Mouse (Mus musculus) neural tube, embryonic 14.5 days (tissue): Measurements from ENCODE around the gene Rnf44. TPM values are rescaled to one million over a fixed set of nuclear protein-coding genes. Genes with fewer than 3 reads are reported as not detected.

Source experiments
- ATAC-seq: fragments of 200-750 bp; cut with Nextera tagmentation; 2 replicates; pipeline ENCODE4 v1.8.0; 2017; ENCODE audit warnings: low read depth, mild to moderate bottlenecking, moderate TSS enrichment, moderate library complexity
- H3K27ac ChIP-seq: fragments of 300-500 bp; sonication (generic); 2 replicates; pipeline ENCODE4 v1.5.1; 2014; ENCODE audit warnings: low read depth, mild to moderate bottlenecking, control low read depth, low read length, moderate library complexity, mixed read lengths
- H3K27me3 ChIP-seq: fragments of 300-500 bp; sonication (generic); 2 replicates; pipeline ENCODE4 v1.6.1; 2014; ENCODE audit warnings: low read length; ENCODE audit not compliant: control insufficient read depth, insufficient read depth
- H3K36me3 ChIP-seq: fragments of 300-500 bp; sonication (generic); 2 replicates; pipeline ENCODE4 v1.6.1; 2014; ENCODE audit warnings: low read length, mixed read lengths; ENCODE audit not compliant: control insufficient read depth, insufficient read depth
- H3K4me1 ChIP-seq: fragments of 300-500 bp; sonication (generic); 2 replicates; pipeline ENCODE4 v1.6.1; 2014; ENCODE audit warnings: low read length; ENCODE audit not compliant: control insufficient read depth, insufficient read depth
- H3K4me2 ChIP-seq: fragments of 300-500 bp; sonication (generic); 2 replicates; pipeline ENCODE4 v1.6.1; 2014; ENCODE audit warnings: mild to moderate bottlenecking, low read depth, low read length, control low read depth
- H3K4me3 ChIP-seq: fragments of 300-500 bp; sonication (generic); 2 replicates; pipeline ENCODE4 v1.5.1; 2014; ENCODE audit warnings: low read depth, low read length, control low read depth, mixed read lengths
- H3K9ac ChIP-seq: fragments of 300-500 bp; sonication (generic); replicated peaks from 2 replicates; pipeline ENCODE4 v1.6.1; 2014; ENCODE audit warnings: low read depth, mild to moderate bottlenecking, control low read depth, low read length, mixed read lengths
- H3K9me3 ChIP-seq: fragments of 300-500 bp; sonication (generic); 2 replicates; pipeline ENCODE4 v1.6.1; 2016; ENCODE audit warnings: low read length; ENCODE audit not compliant: control insufficient read depth
- WGBS: fragments of 180-500 bp; shearing (Covaris S2); extraction: QIAGEN DNeasy Blood & Tissue Kit; methylation state at CpG from one replicate; pipeline ENCODE4 v1.1.7; 2014; 5-methylcytosine and 5-hydroxymethylcytosine counted together
- polyA plus RNA-seq: library from polyadenylated mRNA; unstranded; fragments of >200 nt; fragmentation: Nextera tagmentation; extraction: Ambion mirVana; gene quantifications from 2 replicates; pipeline ENCODE4 v1.2.1, GENCODE M21; 2014

Rnf44 gene
- polyA plus RNA-seq, 1 experiment from 2014 or later: 88.3 TPM

GRCm38 (mm10) chr13:54680184-54680853 lies 13.4 kb downstream of the Rnf44 start:
- Histone ChIP-seq H3K9ac (no peak overlapping the region), H3K4me3 (no peak overlapping the region), H3K36me3 (peaks cover 50% of the 10 kb centered on the region), H3K27me3 (no peaks in the 10 kb centered on the region), H3K4me2 (no peak overlapping the region), H3K27ac (no peak overlapping the region), H3K4me1 (peaks cover 14% of the 10 kb centered on the region), H3K9me3 (no peaks in the 10 kb centered on the region)
- ATAC-seq: no peak
- WGBS: 75% methylated on average over 17 of the region's 17 CpGs

GRCm38 (mm10) chr13:54678263-54678662 lies 15.4 kb downstream of the Rnf44 start:
- H3K9me3 ChIP-seq: no peaks in the 10 kb centered on the region
- no peaks in the 10 kb centered on the region for H3K27me3 ChIP-seq
- H3K4me3 ChIP-seq: no peak overlapping the region
- no peak overlapping the region for H3K9ac ChIP-seq
- H3K4me2 ChIP-seq: no peak overlapping the region
- no peaks in the 10 kb centered on the region for H3K4me1 ChIP-seq
- ATAC-seq: no peak
- H3K27ac ChIP-seq: no peak overlapping the region
- peaks cover 41% of the 10 kb centered on the region for H3K36me3 ChIP-seq
- 72% methylated on average over 4 of the region's 4 CpGs for WGBS

- ATAC-seq: no peak
- no peak overlapping the region for H3K27ac ChIP-seq
- H3K36me3 ChIP-seq: peaks cover 19% of the 10 kb centered on the region
- no peaks in the 10 kb centered on the region for H3K27me3 ChIP-seq
- H3K4me3 ChIP-seq: no peak overlapping the region
- H3K4me1 ChIP-seq: no peaks in the 10 kb centered on the region
- 68% methylated on average over 11 of the region's 11 CpGs for WGBS
- H3K9ac ChIP-seq: no peak overlapping the region
- no peaks in the 10 kb centered on the region for H3K9me3 ChIP-seq
- no peak overlapping the region for H3K4me2 ChIP-seq
These were observed 17.7 kb downstream of the Rnf44 start for GRCm38 (mm10) chr13:54675895-54676590.

- H3K4me2 ChIP-seq: no peak overlapping the region
- H3K9me3 ChIP-seq: no peaks in the 10 kb centered on the region
- H3K9ac ChIP-seq: no peak overlapping the region
- H3K4me3 ChIP-seq: no peak overlapping the region
- 84% methylated on average over 2 of the region's 2 CpGs for WGBS
- H3K27ac ChIP-seq: no peak overlapping the region
- ATAC-seq: no peak
- no peaks in the 10 kb centered on the region for H3K4me1 ChIP-seq
- no peaks in the 10 kb centered on the region for H3K36me3 ChIP-seq
- no peaks in the 10 kb centered on the region for H3K27me3 ChIP-seq
These were observed 23.2 kb downstream of the Rnf44 start for GRCm38 (mm10) chr13:54670491-54670890.

GRCm38 (mm10) chr13:54665062-54665461 lies 28.6 kb downstream of the Rnf44 start:
- Histone ChIP-seq H3K4me1 (no peaks in the 10 kb centered on the region), H3K9ac (no peak overlapping the region), H3K4me2 (no peak overlapping the region), H3K36me3 (peaks cover 15% of the 10 kb centered on the region), H3K27ac (no peak overlapping the region), H3K9me3 (no peaks in the 10 kb centered on the region), H3K4me3 (no peak overlapping the region), H3K27me3 (no peaks in the 10 kb centered on the region)
- WGBS: 96% methylated on average over 7 of the region's 7 CpGs
- no peak for ATAC-seq

- ATAC-seq: no peak
- Histone ChIP-seq H3K4me2 (no peak overlapping the region), H3K4me3 (no peak overlapping the region), H3K27ac (no peak overlapping the region), H3K9me3 (no peaks in the 10 kb centered on the region), H3K27me3 (no peaks in the 10 kb centered on the region), H3K9ac (no peak overlapping the region), H3K4me1 (no peaks in the 10 kb centered on the region), H3K36me3 (peaks cover 15% of the 10 kb centered on the region)
- 97% methylated on average over 1 of the region's 1 CpGs for WGBS
These were observed 29.2 kb downstream of the Rnf44 start for GRCm38 (mm10) chr13:54664509-54664908.

- Histone ChIP-seq H3K27me3 (no peaks in the 10 kb centered on the region), H3K4me2 (no peak overlapping the region), H3K36me3 (peaks cover 15% of the 10 kb centered on the region), H3K4me1 (no peaks in the 10 kb centered on the region), H3K9me3 (no peaks in the 10 kb centered on the region), H3K4me3 (no peak overlapping the region), H3K9ac (no peak overlapping the region), H3K27ac (no peak overlapping the region)
- ATAC-seq: no peak
- 83% methylated on average over 4 of the region's 4 CpGs for WGBS
These were observed 29.7 kb downstream of the Rnf44 start for GRCm38 (mm10) chr13:54663999-54664398.

- no peak overlapping the region for H3K9ac ChIP-seq
- H3K4me1 ChIP-seq: no peaks in the 10 kb centered on the region
- peaks cover 27% of the 10 kb centered on the region for H3K36me3 ChIP-seq
- no peak for ATAC-seq
- H3K4me2 ChIP-seq: no peak overlapping the region
- 78% methylated on average over 12 of the region's 12 CpGs for WGBS
- no peak overlapping the region for H3K4me3 ChIP-seq
- no peaks in the 10 kb centered on the region for H3K9me3 ChIP-seq
- H3K27ac ChIP-seq: no peak overlapping the region
- H3K27me3 ChIP-seq: no peaks in the 10 kb centered on the region
These were observed 32.3 kb downstream of the Rnf44 start for GRCm38 (mm10) chr13:54661358-54661757.

- Histone ChIP-seq H3K9me3 (no peaks in the 10 kb centered on the region), H3K36me3 (peaks cover 32% of the 10 kb centered on the region), H3K4me1 (no peaks in the 10 kb centered on the region), H3K9ac (no peak overlapping the region), H3K4me2 (no peak overlapping the region), H3K27ac (no peak overlapping the region), H3K27me3 (no peaks in the 10 kb centered on the region), H3K4me3 (no peak overlapping the region)
- WGBS: 48% methylated on average over 5 of the region's 5 CpGs
- no peak for ATAC-seq
These were observed 32.8 kb downstream of the Rnf44 start for GRCm38 (mm10) chr13:54660877-54661276.
